Mouse (Mus musculus): ENCODE data around the gene Ide. TPM values are rescaled to one million over a fixed set of nuclear protein-coding genes. Genes with fewer than 3 reads are reported as not detected.
"Not testable (repeated sequence)": the region's sequence is repeated elsewhere in the genome, so short reads cannot be mapped to it uniquely, and the experiment has no call there.

Gene Ide
- polyA plus RNA-seq, 1 experiment from 2014 or later = 49.3 TPM

DNA sequence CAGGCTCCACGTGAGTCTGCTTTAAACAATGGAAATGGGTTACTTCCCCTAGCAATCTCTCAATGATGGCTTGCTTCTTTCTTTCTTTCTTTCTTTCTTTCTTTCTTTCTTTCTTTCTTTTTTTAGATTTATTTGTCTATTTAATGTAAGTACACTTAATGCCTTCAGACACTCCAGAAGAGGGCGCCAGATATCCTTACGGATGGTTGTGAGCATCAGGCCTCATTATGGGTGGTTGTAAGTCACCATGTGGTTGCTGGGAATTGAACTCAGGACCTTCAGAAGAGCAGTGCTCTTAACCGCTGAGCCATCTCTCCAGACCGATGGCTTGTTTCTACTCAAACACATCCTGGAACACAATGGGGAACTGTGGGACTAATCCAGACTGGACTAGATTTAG, 96.5 kb downstream of the Ide start:
- Histone ChIP-seq H3K9me3 (ENCODE audit: control insufficient read depth, low read length) (no peaks in the 10 kb centered on the region), H3K27me3 (ENCODE audit: control insufficient read depth, insufficient read depth, low read length) (no peaks in the 10 kb centered on the region), H3K4me3 (ENCODE audit: low read depth, low read length) (no peak overlapping the region), H3K9ac (replicated peaks; ENCODE audit: low read depth, low read length) (no peak overlapping the region), H3K4me2 (ENCODE audit: low read depth, low read length) (no peak overlapping the region), H3K4me1 (ENCODE audit: control insufficient read depth, insufficient read depth, low read length) (no peaks in the 10 kb centered on the region), H3K36me3 (ENCODE audit: control insufficient read depth, insufficient read depth, low read length) (no peaks in the 10 kb centered on the region), H3K27ac (ENCODE audit: low read depth, low read length) (no peak overlapping the region)
- no peak for ATAC-seq (ENCODE audit: low read depth)
- WGBS = 76% methylated on average over 5 of the region's 5 CpGs

DNA sequence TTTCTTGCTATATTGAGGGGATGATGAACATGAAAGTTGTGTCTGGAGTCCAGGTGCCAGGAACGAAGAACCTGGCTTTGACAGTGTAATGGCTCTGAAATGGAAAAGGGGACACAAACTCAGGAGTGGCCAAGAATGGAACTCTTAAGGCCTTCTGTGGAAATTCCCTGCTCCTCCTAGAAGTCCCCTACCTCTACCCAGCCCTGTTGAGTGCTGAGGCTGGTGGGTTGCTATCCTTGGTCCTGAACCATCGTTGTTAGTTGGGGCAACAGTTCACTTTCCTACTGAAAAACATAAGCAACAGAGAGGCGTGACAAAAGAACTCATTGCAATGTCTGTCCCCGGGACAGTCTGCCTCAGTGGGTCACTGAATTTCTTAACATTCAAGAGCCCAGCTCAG, 98.6 kb downstream of the Ide start:
- no peak overlapping the region for H3K4me3 ChIP-seq (ENCODE audit: low read depth, low read length)
- no peaks in the 10 kb centered on the region for H3K36me3 ChIP-seq (ENCODE audit: control insufficient read depth, insufficient read depth, low read length)
- H3K9me3 ChIP-seq (ENCODE audit: control insufficient read depth, low read length) = no peaks in the 10 kb centered on the region
- no peak overlapping the region for H3K4me2 ChIP-seq (ENCODE audit: low read depth, low read length)
- ATAC-seq (ENCODE audit: low read depth) = no peak
- H3K4me1 ChIP-seq (ENCODE audit: control insufficient read depth, insufficient read depth, low read length) = no peaks in the 10 kb centered on the region
- H3K27me3 ChIP-seq (ENCODE audit: control insufficient read depth, insufficient read depth, low read length) = peaks cover 4% of the 10 kb centered on the region; the same call in 1 of the 2 replicates
- no peak overlapping the region for H3K9ac ChIP-seq (replicated peaks; ENCODE audit: low read depth, low read length)
- no peak overlapping the region for H3K27ac ChIP-seq (ENCODE audit: low read depth, low read length)
- WGBS = 33% methylated on average over 4 of the region's 4 CpGs

DNA sequence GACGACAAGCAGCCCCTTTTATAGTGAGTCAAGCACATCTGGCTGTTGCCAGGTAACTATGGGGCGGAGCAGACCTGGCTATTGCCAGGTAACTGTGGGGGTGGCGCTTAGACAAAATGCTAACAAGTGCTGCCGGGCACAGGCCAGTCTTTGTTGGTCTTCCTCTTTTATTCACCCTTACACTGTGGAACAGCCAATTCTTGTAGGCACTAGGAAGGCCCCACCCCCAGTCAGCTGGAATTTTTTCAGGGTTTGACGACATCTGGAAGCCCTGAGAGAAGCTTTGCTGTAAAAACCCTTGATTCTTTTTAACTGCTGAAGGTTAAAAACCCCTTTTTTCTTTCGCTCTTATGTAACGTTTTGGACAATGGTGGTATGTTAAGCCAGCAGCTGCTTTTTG, 99.0 kb downstream of the Ide start:
- Histone ChIP-seq H3K9ac (replicated peaks; ENCODE audit: low read depth, low read length) (no peak overlapping the region), H3K4me3 (ENCODE audit: low read depth, low read length) (no peak overlapping the region), H3K27ac (ENCODE audit: low read depth, low read length) (no peak overlapping the region), H3K4me2 (ENCODE audit: low read depth, low read length) (no peak overlapping the region), H3K36me3 (ENCODE audit: control insufficient read depth, insufficient read depth, low read length) (no peaks in the 10 kb centered on the region), H3K4me1 (ENCODE audit: control insufficient read depth, insufficient read depth, low read length) (no peaks in the 10 kb centered on the region), H3K27me3 (ENCODE audit: control insufficient read depth, insufficient read depth, low read length) (peaks cover 5% of the 10 kb centered on the region; the same call in 1 of the 2 replicates), H3K9me3 (ENCODE audit: control insufficient read depth, low read length) (no peaks in the 10 kb centered on the region)
- 17% methylated on average over 7 of the region's 7 CpGs for WGBS
- no peak for ATAC-seq (ENCODE audit: low read depth)

DNA sequence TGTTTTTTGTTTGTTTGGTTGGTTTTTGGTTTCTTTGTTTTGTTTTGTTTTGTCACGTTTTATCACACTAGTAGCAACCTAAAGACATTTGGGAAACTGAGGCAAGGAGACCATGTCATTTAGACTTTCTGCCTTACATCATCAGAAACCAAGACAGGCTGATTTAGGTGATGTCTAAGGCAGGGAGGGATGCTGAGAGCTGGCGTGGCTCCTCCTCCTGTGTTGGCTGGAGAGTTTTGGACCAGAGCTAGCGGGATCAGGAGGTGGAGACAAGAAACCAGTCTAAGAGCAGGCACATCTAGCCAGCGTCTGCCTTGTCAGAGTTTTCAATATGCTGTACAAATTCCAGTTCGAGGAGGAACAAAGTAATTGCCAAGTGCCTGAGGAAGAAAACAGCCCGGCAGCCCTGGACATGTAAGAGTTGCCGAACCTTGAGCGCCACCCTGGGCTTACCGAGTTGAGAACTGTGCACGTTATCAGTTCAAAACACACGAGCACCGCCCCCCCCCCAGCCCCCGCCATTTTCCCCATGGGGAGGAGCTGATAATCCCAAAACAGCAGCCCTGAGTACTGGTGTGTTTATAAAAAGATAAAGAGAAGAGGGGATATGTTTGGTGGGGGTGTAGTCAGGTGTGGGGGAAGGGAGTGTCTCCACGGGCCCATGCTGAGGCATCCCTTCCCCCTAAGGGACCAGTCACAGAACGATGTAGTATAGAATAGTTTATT, 99.8 kb downstream of the Ide start:
- 14% methylated on average over 15 of the region's 15 CpGs for WGBS
- ATAC-seq (ENCODE audit: low read depth) = no peak
- Histone ChIP-seq H3K9me3 (ENCODE audit: control insufficient read depth, low read length) (no peaks in the 10 kb centered on the region), H3K9ac (replicated peaks; ENCODE audit: low read depth, low read length) (no peak overlapping the region), H3K4me3 (ENCODE audit: low read depth, low read length) (no peak overlapping the region), H3K4me1 (ENCODE audit: control insufficient read depth, insufficient read depth, low read length) (no peaks in the 10 kb centered on the region), H3K4me2 (ENCODE audit: low read depth, low read length) (no peak overlapping the region), H3K27ac (ENCODE audit: low read depth, low read length) (no peak overlapping the region), H3K36me3 (ENCODE audit: control insufficient read depth, insufficient read depth, low read length) (no peaks in the 10 kb centered on the region), H3K27me3 (ENCODE audit: control insufficient read depth, insufficient read depth, low read length) (peaks cover 5% of the 10 kb centered on the region; the same call in 1 of the 2 replicates)

DNA sequence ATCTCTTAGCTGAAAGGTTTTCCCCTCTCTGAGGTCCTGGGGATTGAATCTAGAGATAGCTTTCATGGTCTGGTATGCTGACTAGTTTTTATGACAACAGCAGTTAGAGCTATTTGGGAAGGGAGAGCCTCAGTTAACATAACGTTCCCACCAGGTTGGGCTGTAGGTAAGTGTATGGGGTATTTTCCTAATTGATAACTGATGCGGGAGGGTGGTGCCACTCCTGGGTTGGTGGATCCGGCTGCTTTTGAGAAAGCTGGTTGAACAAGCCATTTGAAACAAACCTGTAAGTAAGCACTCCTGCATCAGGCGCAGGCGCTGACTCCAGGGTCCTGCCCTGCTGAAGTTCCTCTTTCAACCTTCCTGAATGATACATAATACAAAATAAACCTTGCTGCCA, 100.3 kb downstream of the Ide start:
- WGBS = 51% methylated on average over 5 of the region's 5 CpGs
- H3K4me1 ChIP-seq (ENCODE audit: control insufficient read depth, insufficient read depth, low read length) = no peaks in the 10 kb centered on the region
- no peak for ATAC-seq (ENCODE audit: low read depth)

DNA sequence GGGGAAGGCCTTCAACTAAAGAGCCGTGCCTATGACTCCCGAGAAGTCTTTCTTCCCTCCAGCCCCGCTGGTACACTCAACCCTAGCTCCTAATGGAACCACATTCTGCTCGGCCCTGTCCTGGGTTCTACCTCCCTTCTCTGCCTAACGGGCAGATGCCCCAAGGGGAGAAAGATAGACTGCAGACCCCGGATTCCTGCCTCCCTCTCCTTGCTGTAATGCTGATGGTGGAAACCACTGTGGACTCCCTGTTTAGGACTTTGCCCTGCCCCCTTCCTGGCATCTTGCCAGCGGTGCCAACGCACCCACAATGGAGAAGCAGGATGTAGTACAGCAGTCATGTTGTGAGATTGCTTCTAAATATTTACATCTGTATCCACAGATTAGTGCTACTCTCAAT, 101.8 kb downstream of the Ide start:
- WGBS = 51% methylated on average over 8 of the region's 8 CpGs
- H3K4me1 ChIP-seq (ENCODE audit: control insufficient read depth, insufficient read depth, low read length) = no peaks in the 10 kb centered on the region
- H3K9ac ChIP-seq (replicated peaks; ENCODE audit: low read depth, low read length) = no peak overlapping the region
- ATAC-seq (ENCODE audit: low read depth) = no peak
- no peak overlapping the region for H3K27ac ChIP-seq (ENCODE audit: low read depth, low read length)
- no peaks in the 10 kb centered on the region for H3K36me3 ChIP-seq (ENCODE audit: control insufficient read depth, insufficient read depth, low read length)
- H3K4me2 ChIP-seq (ENCODE audit: low read depth, low read length) = no peak overlapping the region
- H3K4me3 ChIP-seq (ENCODE audit: low read depth, low read length) = no peak overlapping the region
- H3K27me3 ChIP-seq (ENCODE audit: control insufficient read depth, insufficient read depth, low read length) = peaks cover 5% of the 10 kb centered on the region; the same call in 1 of the 2 replicates
- no peaks in the 10 kb centered on the region for H3K9me3 ChIP-seq (ENCODE audit: control insufficient read depth, low read length)

More for the DNA sequence above, 100.3 kb downstream of the Ide start:
- Histone ChIP-seq H3K27me3 (ENCODE audit: control insufficient read depth, insufficient read depth, low read length) (peaks cover 5% of the 10 kb centered on the region; the same call in 1 of the 2 replicates), H3K9ac (replicated peaks; ENCODE audit: low read depth, low read length) (no peak overlapping the region), H3K27ac (ENCODE audit: low read depth, low read length) (no peak overlapping the region), H3K36me3 (ENCODE audit: control insufficient read depth, insufficient read depth, low read length) (no peaks in the 10 kb centered on the region), H3K9me3 (ENCODE audit: control insufficient read depth, low read length) (no peaks in the 10 kb centered on the region), H3K4me2 (ENCODE audit: low read depth, low read length) (no peak overlapping the region), H3K4me3 (ENCODE audit: low read depth, low read length) (no peak overlapping the region)

DNA sequence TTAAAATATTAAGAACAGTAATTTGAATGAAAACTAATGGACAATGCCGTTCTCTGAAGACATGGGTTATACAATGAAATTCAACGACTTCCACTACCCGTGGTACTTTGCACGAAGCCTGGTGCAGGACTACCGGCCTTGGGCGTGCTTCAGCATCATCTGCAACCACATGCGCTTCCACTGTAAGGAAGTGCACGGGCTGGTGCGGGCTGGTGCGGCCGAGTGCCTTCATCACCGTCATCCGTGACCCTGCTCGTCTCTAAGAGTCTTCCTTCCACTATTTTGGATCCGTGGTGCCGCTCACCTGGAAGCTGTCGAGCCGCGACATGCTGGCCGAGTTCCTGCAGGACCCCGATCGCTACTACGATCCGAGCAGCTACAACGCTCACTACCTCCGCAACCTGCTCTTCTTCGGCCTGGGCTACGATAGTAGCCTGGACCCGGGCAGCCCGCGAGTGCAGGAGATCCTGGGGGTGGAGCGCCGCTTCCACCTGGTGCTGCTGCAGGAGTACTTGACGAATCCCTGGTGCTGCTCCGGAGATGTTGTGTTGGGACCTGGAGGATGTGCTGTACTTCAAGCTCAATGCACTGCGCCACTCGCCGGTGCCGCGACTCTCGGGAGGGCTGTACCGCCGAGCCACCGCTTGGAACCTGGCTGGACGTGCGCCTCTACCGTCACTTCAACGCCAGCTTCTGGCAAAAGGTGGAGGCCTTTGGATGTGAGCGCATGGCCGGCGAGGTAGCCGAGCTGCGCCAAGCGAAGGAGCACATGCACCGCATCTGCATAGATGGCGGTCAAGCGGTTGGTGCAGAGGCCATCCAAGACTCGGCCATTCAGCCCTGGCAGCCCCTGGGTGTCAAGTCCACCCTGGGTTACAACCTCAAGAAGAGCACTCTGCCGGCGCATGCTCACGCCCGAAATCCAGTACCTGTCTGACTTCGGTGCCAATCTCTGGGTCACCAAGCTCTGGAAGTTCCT, 103.8 kb downstream of the Ide start:
- 4% methylated on average over 63 of the region's 63 CpGs for WGBS
- Histone ChIP-seq H3K9ac (replicated peaks; ENCODE audit: low read depth, low read length) (peak overlapping the region; percentile 52), H3K4me3 (ENCODE audit: low read depth, low read length) (peak overlapping the region; percentile 41), H3K9me3 (ENCODE audit: control insufficient read depth, low read length) (no peaks in the 10 kb centered on the region), H3K27ac (ENCODE audit: low read depth, low read length) (no peak overlapping the region), H3K4me1 (ENCODE audit: control insufficient read depth, insufficient read depth, low read length) (no peaks in the 10 kb centered on the region), H3K4me2 (ENCODE audit: low read depth, low read length) (peak overlapping the region; percentile 76), H3K27me3 (ENCODE audit: control insufficient read depth, insufficient read depth, low read length) (peaks cover 5% of the 10 kb centered on the region; the same call in 1 of the 2 replicates), H3K36me3 (ENCODE audit: control insufficient read depth, insufficient read depth, low read length) (no peaks in the 10 kb centered on the region)
- ATAC-seq (ENCODE audit: low read depth) = peak; percentile 84

DNA sequence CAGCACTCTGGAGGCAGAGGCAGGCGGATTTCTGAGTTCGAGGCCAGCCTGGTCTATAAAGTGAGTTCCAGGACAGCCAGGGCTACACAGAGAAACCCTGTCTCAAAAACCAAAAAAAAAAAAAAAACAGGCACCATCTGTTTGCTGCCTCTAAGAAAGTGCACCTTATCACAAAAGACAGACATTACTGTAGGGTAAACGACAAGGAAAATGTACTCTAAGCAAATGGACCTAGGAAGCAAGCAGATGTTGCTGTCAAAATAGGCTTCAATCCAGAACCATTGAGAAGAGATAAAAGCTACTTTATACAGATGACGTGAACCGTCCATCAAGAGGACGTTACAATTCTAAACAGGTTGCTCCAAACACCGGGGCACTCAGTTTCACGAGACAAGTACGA, 105.1 kb downstream of the Ide start:
- H3K9ac ChIP-seq (replicated peaks; ENCODE audit: low read depth, low read length); H3K27ac ChIP-seq (ENCODE audit: low read depth, low read length); H3K36me3 ChIP-seq (ENCODE audit: control insufficient read depth, insufficient read depth, low read length); ATAC-seq (ENCODE audit: low read depth); H3K27me3 ChIP-seq (ENCODE audit: control insufficient read depth, insufficient read depth, low read length); H3K4me3 ChIP-seq (ENCODE audit: low read depth, low read length); H3K4me1 ChIP-seq (ENCODE audit: control insufficient read depth, insufficient read depth, low read length); H3K9me3 ChIP-seq (ENCODE audit: control insufficient read depth, low read length); H3K4me2 ChIP-seq (ENCODE audit: low read depth, low read length): not testable (repeated sequence)
- WGBS = 56% methylated on average over 9 of the region's 9 CpGs

Measured in neural tube, embryonic 14.5 days (tissue).